Mouse (Mus musculus) thymus, adult 2 months (tissue): ENCODE results near the gene Nceh1. TPM values are rescaled to one million over a fixed set of nuclear protein-coding genes. Genes with fewer than 3 reads are reported as not detected.

Experiments used
- DNase-seq: peaks from one replicate; pipeline ENCODE4 v3.0.0; 2021
- H3K27ac ChIP-seq: fragments of 200-500 bp; 2 replicates; pipeline ENCODE4 v1.5.1; 2012; ENCODE audit warnings: low read length, control low read depth; ENCODE audit not compliant: control insufficient read depth, insufficient read depth
- H3K27me3 ChIP-seq: fragments of 200-500 bp; 2 replicates; pipeline ENCODE4 v1.6.1; 2012; ENCODE audit warnings: mild to moderate bottlenecking, low read length, moderate library complexity, mixed read lengths; ENCODE audit not compliant: control insufficient read depth, insufficient read depth
- H3K36me3 ChIP-seq: fragments of 200-500 bp; 2 replicates; pipeline ENCODE4 v1.6.1; 2012; ENCODE audit warnings: mild to moderate bottlenecking, low read length, moderate library complexity; ENCODE audit not compliant: control insufficient read depth, insufficient read depth
- H3K4me1 ChIP-seq: fragments of 200-500 bp; replicated peaks from 2 replicates; pipeline ENCODE4 v1.6.1; 2012; ENCODE audit warnings: low read length; ENCODE audit not compliant: control insufficient read depth, insufficient read depth
- H3K4me3 ChIP-seq: fragments of 200-500 bp; 2 replicates; pipeline ENCODE4 v1.5.1; 2012; ENCODE audit warnings: mild to moderate bottlenecking, low read length, control low read depth, moderate library complexity; ENCODE audit not compliant: control insufficient read depth, insufficient read depth
- CTCF ChIP-seq: fragments of 200-500 bp; IDR thresholded peaks from 2 replicates; pipeline ENCODE4 v1.5.1; 2012; ENCODE audit warnings: mild to moderate bottlenecking, control low read depth, low read length, moderate library complexity, borderline replicate concordance; ENCODE audit not compliant: control insufficient read depth, poor library complexity, insufficient read depth; ENCODE audit errors: extremely low read depth
- POLR2A ChIP-seq: fragments of 200-500 bp; IDR thresholded peaks from 2 replicates; pipeline ENCODE4 v1.6.1; 2012; ENCODE audit warnings: mild to moderate bottlenecking, low read length, control low read depth, moderate library complexity; ENCODE audit not compliant: control insufficient read depth, poor library complexity, insufficient read depth; ENCODE audit errors: extremely low read depth
- WGBS: fragments of 180-500 bp; shearing (Covaris S2); methylation state at CpG from one replicate; pipeline ENCODE4 v1.1.7; 2018; 5-methylcytosine and 5-hydroxymethylcytosine counted together
- polyA plus RNA-seq: library from polyadenylated mRNA; depleted of rRNA; stranded (reverse); fragments of >200 nt; gene quantifications from 2 replicates; pipeline ENCODE4 v1.2.3, GENCODE M21; 2012

The Nceh1 gene
- polyA plus RNA-seq, 1 experiment: 40.5 TPM

GRCm38 (mm10) chr3:27302339-27303022 lies 119.7 kb downstream of the Nceh1 start:
- no peak for DNase-seq
- Histone ChIP-seq H3K4me3 (no peak overlapping the region), H3K4me1 (no peaks in the 10 kb centered on the region; the same call in 1 of the 2 replicates), H3K27ac (no peak overlapping the region), H3K27me3 (no peaks in the 10 kb centered on the region), H3K36me3 (no peaks in the 10 kb centered on the region)
- TF ChIP-seq CTCF (no peak), POLR2A (no peak)
- 40% methylated on average over 9 of the region's 9 CpGs for WGBS

GRCm38 (mm10) chr3:27306815-27307214 lies 124.0 kb downstream of the Nceh1 start:
- H3K27ac ChIP-seq: no peak overlapping the region
- H3K27me3 ChIP-seq: no peaks in the 10 kb centered on the region
- WGBS: 97% methylated on average over 10 of the region's 10 CpGs
- no peak for DNase-seq
- H3K4me1 ChIP-seq: no peaks in the 10 kb centered on the region; the same call in 1 of the 2 replicates
- no peak overlapping the region for H3K4me3 ChIP-seq
- TF ChIP-seq POLR2A (no peak), CTCF (no peak)
- no peaks in the 10 kb centered on the region for H3K36me3 ChIP-seq

- H3K4me3 ChIP-seq: no peak overlapping the region
- WGBS: 97% methylated on average over 7 of the region's 7 CpGs
- H3K36me3 ChIP-seq: no peaks in the 10 kb centered on the region
- peaks cover 6% of the 10 kb centered on the region for H3K4me1 ChIP-seq
- H3K27me3 ChIP-seq: no peaks in the 10 kb centered on the region
- TF ChIP-seq POLR2A: no peak
- no peak overlapping the region for H3K27ac ChIP-seq
- DNase-seq: no peak
These were observed 128.2 kb downstream of the Nceh1 start for GRCm38 (mm10) chr3:27310973-27311372.

GRCm38 (mm10) chr3:27311475-27311874 lies 128.7 kb downstream of the Nceh1 start:
- WGBS: 88% methylated on average over 4 of the region's 4 CpGs
- Histone ChIP-seq H3K27ac (no peak overlapping the region), H3K27me3 (no peaks in the 10 kb centered on the region), H3K4me1 (peaks cover 9% of the 10 kb centered on the region), H3K36me3 (no peaks in the 10 kb centered on the region), H3K4me3 (no peak overlapping the region)
- DNase-seq: no peak
- TF ChIP-seq POLR2A: no peak

- 53% methylated on average over 2 of the region's 2 CpGs for WGBS
- Histone ChIP-seq H3K27ac (no peak overlapping the region), H3K27me3 (no peaks in the 10 kb centered on the region), H3K4me1 (peaks cover 9% of the 10 kb centered on the region), H3K4me3 (no peak overlapping the region), H3K36me3 (no peaks in the 10 kb centered on the region)
- TF ChIP-seq POLR2A: no peak
- no peak for TF ChIP-seq CTCF
- DNase-seq: peak; percentile 45
These were observed 131.9 kb downstream of the Nceh1 start for GRCm38 (mm10) chr3:27314506-27315164.

GRCm38 (mm10) chr3:27316559-27317287 lies 134.0 kb downstream of the Nceh1 start, which contains the start of gene Tnfsf10:
Gene Tnfsf10 (plus strand): TSS chr3:27317028.
- WGBS: 8% methylated on average over 9 of the region's 9 CpGs

More at GRCm38 (mm10) chr3:27316559-27317287, 134.0 kb downstream of the Nceh1 start, which contains the start of gene Tnfsf10:
- peak; percentile 67 for DNase-seq
- Histone ChIP-seq H3K4me1 (peaks cover 17% of the 10 kb centered on the region), H3K27me3 (no peaks in the 10 kb centered on the region), H3K27ac (peak within 1 kb of the TSS; percentile 98), H3K36me3 (no peaks in the 10 kb centered on the region), H3K4me3 (peak within 1 kb of the TSS; percentile 98)
- TF ChIP-seq CTCF: no peak
- TF ChIP-seq POLR2A: no peak; the same call in 1 of the 2 replicates
